Mouse (Mus musculus): ENCODE measurements around the gene Tspan32. TPM values are rescaled to one million over a fixed set of nuclear protein-coding genes. Genes with fewer than 3 reads are reported as not detected.

Gene Tspan32
- polyA plus RNA-seq (2014; fragmentation: Illumina TruSeq; extraction: RNeasy Lipid Tissue Mini Kit (QIAGEN cat#74804); ENCODE audit: low read depth, low replicate concordance), result 0.99 TPM

DNA sequence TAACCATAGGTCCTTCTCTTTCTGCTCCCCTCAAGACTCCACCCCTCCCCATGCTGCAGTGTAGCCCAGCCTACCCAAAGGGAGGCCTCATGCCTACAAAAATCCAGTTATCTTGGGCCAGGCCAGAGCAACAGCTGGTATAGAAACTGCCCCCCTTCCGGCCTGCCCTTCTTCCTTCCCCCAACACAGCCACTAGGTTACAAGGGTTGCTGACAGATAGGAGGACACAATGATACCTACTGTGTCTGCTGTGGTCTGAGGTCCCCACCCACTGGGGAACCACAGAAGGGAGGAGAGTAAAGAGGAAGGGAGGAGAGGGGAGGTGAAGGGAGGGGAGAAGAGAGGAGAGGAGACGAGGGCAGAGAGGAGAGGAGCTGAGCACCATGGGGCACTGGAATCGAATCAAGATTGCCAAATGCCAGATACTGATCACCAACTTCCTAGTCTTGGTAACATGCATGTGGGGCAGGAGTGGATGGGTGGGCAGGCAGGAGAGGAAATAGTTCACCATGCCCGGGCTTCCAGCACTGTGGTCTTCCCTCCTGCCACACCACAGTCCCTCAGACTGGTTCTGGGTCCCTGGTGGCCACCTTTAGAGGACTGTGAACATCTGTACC, at the start of gene Tspan32:
Gene Tspan32, plus strand, starts transcription at position 320 of the 617 bp plus-strand sequence.

GRCm38 (mm10) chr7:142968809-142969511, 35.9 kb upstream of the Tspan32 start, which contains the start of gene Ascl2:
Gene Ascl2, minus strand, starts transcription at chr7:142969264.

DNA sequence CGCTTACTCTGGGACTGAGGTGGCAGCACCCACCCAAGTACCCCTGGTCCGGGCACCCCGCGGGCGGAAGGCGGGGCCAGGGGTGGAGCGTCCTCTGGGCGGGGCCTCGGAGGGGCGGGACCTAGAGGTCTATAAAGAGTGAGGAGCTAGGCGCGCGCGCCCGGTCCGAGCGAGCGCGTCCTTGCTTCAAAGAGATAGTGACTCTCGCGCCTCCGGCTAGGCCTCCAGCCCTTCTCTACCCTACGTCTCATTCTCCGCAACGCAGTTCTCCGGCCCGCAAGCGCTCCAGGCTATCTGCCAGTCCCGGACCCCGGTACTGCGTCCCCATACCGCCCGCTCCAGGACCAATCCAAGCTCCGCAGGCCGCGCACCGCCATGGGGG, 47.8 kb downstream of the Tspan32 start, which contains the start of gene Cd81:
Gene Cd81, plus strand, starts transcription at position 114 of the 382 bp plus-strand sequence.

DNA sequence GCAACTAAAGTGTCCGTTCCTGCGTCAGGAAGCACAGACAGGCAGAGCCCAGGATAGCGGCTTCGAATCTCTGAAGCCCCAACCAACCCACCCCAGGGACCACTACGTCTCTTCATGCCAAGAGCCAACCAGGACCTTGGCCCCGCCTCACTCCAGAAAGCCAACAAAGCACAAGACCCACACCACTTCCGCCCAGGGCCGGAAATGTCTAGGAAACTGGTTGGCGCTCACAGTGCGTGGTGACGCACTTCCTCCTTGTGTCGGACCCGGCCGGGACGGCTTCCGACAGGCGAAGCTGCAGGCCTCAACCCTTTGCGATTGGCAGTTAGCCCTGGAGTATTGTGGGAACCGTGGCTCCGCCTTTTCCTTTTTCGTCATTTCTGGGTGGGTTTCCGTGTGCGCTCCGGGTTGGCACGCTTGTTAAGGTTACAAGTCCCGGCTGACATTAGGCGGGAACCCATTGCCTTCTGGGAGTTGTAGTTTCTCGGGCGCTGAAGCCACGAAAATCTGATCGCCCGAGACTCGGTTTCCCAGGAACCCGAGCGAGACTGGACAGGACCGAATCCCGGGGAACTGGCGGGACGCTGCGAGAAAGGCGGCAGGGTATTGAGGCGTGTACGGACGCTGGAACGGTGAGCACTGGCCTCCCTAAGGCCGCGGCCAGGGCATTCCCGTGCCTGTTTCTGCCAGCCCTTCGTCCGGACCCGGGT, 64.2 kb downstream of the Tspan32 start, which contains the start of gene Tssc4:
Gene Tssc4, plus strand, starts transcription at position 368 of the 710 bp plus-strand sequence.

Other genes with a start within 250 kb of the Tspan32 start
- gene Th, start 73.9 kb upstream of the Tspan32 start, polyA plus RNA-seq (2014; fragmentation: Illumina TruSeq; extraction: RNeasy Lipid Tissue Mini Kit (QIAGEN cat#74804); ENCODE audit: low read depth, low replicate concordance), result 0.50 TPM
- not detected for gene Ascl2, start 35.8 kb upstream of the Tspan32 start, polyA plus RNA-seq (2014; fragmentation: Illumina TruSeq; extraction: RNeasy Lipid Tissue Mini Kit (QIAGEN cat#74804); ENCODE audit: low read depth, low replicate concordance)
- gene Cd81, start 47.7 kb downstream of the Tspan32 start, polyA plus RNA-seq (2014; fragmentation: Illumina TruSeq; extraction: RNeasy Lipid Tissue Mini Kit (QIAGEN cat#74804); ENCODE audit: low read depth, low replicate concordance), result 445 TPM
- 19.1 TPM for gene Tssc4, start 64.2 kb downstream of the Tspan32 start, polyA plus RNA-seq (2014; fragmentation: Illumina TruSeq; extraction: RNeasy Lipid Tissue Mini Kit (QIAGEN cat#74804); ENCODE audit: low read depth, low replicate concordance)
- gene Trpm5, start 89.6 kb downstream of the Tspan32 start, polyA plus RNA-seq (2014; fragmentation: Illumina TruSeq; extraction: RNeasy Lipid Tissue Mini Kit (QIAGEN cat#74804); ENCODE audit: low read depth, low replicate concordance), result not detected
- gene Kcnq1, start 101.3 kb downstream of the Tspan32 start, polyA plus RNA-seq (2014; fragmentation: Illumina TruSeq; extraction: RNeasy Lipid Tissue Mini Kit (QIAGEN cat#74804); ENCODE audit: low read depth, low replicate concordance), result 30.3 TPM

All from heart, adult 10 weeks (tissue).